Mouse (Mus musculus) liver, adult 2 months (tissue): ENCODE results near the gene Zfp775. TPM values are rescaled to one million over a fixed set of nuclear protein-coding genes. Genes with fewer than 3 reads are reported as not detected.
A peak's percentile ranks its signal among the peaks of the same experiment; 100 is the strongest.

ENCODE experiments used
- DNase-seq: peaks from one replicate; pipeline ENCODE4 v3.0.0-alpha.2; 2011; ENCODE audit warnings: low read depth, low spot score; ENCODE audit errors: extremely low read depth
- H3K27ac ChIP-seq: fragments of 200-500 bp; replicated peaks from 2 replicates; pipeline ENCODE4 v1.5.1; 2012; ENCODE audit warnings: low read depth, mild to moderate bottlenecking, control low read depth, inconsistent platforms, low read length; ENCODE audit not compliant: insufficient read depth
- H3K27me3 ChIP-seq: fragments of 200-500 bp; 2 replicates; pipeline ENCODE4 v1.6.1; 2012; ENCODE audit warnings: mild to moderate bottlenecking, moderate library complexity, low read length, inconsistent platforms; ENCODE audit not compliant: control insufficient read depth, insufficient read depth
- H3K36me3 ChIP-seq: fragments of 200-500 bp; 2 replicates; pipeline ENCODE4 v1.6.1; 2012; ENCODE audit warnings: low read length, inconsistent platforms; ENCODE audit not compliant: control insufficient read depth, insufficient read depth
- H3K4me1 ChIP-seq: fragments of 200-500 bp; 2 replicates; pipeline ENCODE4 v1.6.1; 2011; ENCODE audit warnings: low read length; ENCODE audit not compliant: control insufficient read depth, insufficient read depth
- H3K4me3 ChIP-seq: fragments of 200-500 bp; 2 replicates; pipeline ENCODE4 v1.5.1; 2011; ENCODE audit warnings: low read depth, mild to moderate bottlenecking, control low read depth, low read length, moderate library complexity; ENCODE audit not compliant: insufficient read depth
- H3K79me2 ChIP-seq: fragments of 200-500 bp; 2 replicates; pipeline ENCODE4 v1.6.1; 2012; ENCODE audit warnings: inconsistent platforms, mild to moderate bottlenecking, low read length, moderate library complexity; ENCODE audit not compliant: control insufficient read depth, insufficient read depth
- H3K9ac ChIP-seq: fragments of 200-500 bp; 2 replicates; pipeline ENCODE4 v1.6.1; 2012; ENCODE audit warnings: low read depth, mild to moderate bottlenecking, control low read depth, inconsistent platforms, low read length
- CTCF ChIP-seq: fragments of 200-500 bp; IDR thresholded peaks from 2 replicates; pipeline ENCODE4 v1.5.1; 2011; ENCODE audit warnings: low read depth, low read length, control low read depth
- POLR2A ChIP-seq: fragments of 200-500 bp; IDR thresholded peaks from 2 replicates; pipeline ENCODE4 v1.6.1; 2011; ENCODE audit warnings: low read length, control low read depth; ENCODE audit not compliant: insufficient read depth; ENCODE audit errors: extremely low read depth
- WGBS: fragments of 180-500 bp; shearing (Covaris S2); methylation state at CpG from one replicate; pipeline ENCODE4 v1.1.7; 2018; 5-methylcytosine and 5-hydroxymethylcytosine counted together
- polyA plus RNA-seq: library from polyadenylated mRNA; depleted of rRNA; stranded (reverse); fragments of >200 nt; gene quantifications from 2 replicates; pipeline ENCODE4 v1.2.3, GENCODE M21; 2012
- total RNA-seq: library from RNA; depleted of rRNA; stranded (reverse); fragments of >200 nt; gene quantifications from 2 replicates; pipeline ENCODE4 v1.2.3, GENCODE M21; 2014

Zfp775 gene
- total and polyA plus RNA-seq, 2 experiments = 0.83 to 2.4 TPM

DNA sequence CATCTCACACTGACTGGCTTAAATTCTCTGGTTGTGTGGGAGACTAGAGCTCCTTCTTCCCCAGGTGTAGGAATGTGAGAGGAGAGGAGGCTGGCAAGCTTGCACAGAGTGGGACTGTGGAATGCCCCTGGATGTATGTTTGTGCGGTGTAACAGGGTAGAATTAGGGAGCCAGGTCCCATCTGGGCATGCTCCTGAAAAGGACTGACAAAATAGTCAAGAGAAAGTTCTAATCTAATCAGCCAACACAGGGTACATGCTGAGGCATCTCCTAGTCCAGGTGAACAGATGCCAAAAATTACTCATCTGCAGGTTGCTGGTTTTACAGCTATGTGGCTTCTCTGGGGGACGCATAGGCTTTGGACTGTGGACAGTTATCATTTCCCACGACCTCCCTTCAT, 45.9 kb upstream of the Zfp775 start:
- Histone ChIP-seq H3K36me3 (no peaks in the 10 kb centered on the region), H3K27ac (no peak overlapping the region), H3K79me2 (no peaks in the 10 kb centered on the region), H3K27me3 (no peaks in the 10 kb centered on the region), H3K4me3 (no peak overlapping the region), H3K9ac (no peak overlapping the region), H3K4me1 (peaks cover 12% of the 10 kb centered on the region)
- 94% methylated on average over 3 of the region's 3 CpGs for WGBS
- DNase-seq = no peak
- TF ChIP-seq CTCF (no peak), POLR2A (no peak)

- no peak for DNase-seq
- Histone ChIP-seq H3K79me2 (no peaks in the 10 kb centered on the region), H3K36me3 (0 out of 2 replicates have a peak, but pooled peaks cover 3% of the 10 kb centered on the region), H3K27ac (no peak overlapping the region), H3K4me1 (peaks cover 28% of the 10 kb centered on the region), H3K27me3 (no peaks in the 10 kb centered on the region), H3K4me3 (no peak overlapping the region), H3K9ac (no peak overlapping the region)
- WGBS = 67% methylated on average over 4 of the region's 4 CpGs
- TF ChIP-seq POLR2A (no peak), CTCF (no peak)
These were observed 36.1 kb upstream of the Zfp775 start for GRCm38 (mm10) chr6:48565693-48566310.

GRCm38 (mm10) chr6:48566312-48566711, 35.6 kb upstream of the Zfp775 start:
- no peaks in the 10 kb centered on the region for H3K27me3 ChIP-seq
- no peak overlapping the region for H3K4me3 ChIP-seq
- peaks cover 31% of the 10 kb centered on the region for H3K4me1 ChIP-seq
- H3K27ac ChIP-seq = peak overlapping the region; percentile 64
- DNase-seq = peak; percentile 88
- H3K9ac ChIP-seq = peak overlapping the region; percentile 3; the same call in 1 of the 2 replicates
- no peaks in the 10 kb centered on the region for H3K79me2 ChIP-seq
- TF ChIP-seq CTCF = no peak
- no peak for TF ChIP-seq POLR2A
- WGBS = 10% methylated on average over 5 of the region's 5 CpGs
- 0 out of 2 replicates have a peak, but pooled peaks cover 1% of the 10 kb centered on the region for H3K36me3 ChIP-seq

DNA sequence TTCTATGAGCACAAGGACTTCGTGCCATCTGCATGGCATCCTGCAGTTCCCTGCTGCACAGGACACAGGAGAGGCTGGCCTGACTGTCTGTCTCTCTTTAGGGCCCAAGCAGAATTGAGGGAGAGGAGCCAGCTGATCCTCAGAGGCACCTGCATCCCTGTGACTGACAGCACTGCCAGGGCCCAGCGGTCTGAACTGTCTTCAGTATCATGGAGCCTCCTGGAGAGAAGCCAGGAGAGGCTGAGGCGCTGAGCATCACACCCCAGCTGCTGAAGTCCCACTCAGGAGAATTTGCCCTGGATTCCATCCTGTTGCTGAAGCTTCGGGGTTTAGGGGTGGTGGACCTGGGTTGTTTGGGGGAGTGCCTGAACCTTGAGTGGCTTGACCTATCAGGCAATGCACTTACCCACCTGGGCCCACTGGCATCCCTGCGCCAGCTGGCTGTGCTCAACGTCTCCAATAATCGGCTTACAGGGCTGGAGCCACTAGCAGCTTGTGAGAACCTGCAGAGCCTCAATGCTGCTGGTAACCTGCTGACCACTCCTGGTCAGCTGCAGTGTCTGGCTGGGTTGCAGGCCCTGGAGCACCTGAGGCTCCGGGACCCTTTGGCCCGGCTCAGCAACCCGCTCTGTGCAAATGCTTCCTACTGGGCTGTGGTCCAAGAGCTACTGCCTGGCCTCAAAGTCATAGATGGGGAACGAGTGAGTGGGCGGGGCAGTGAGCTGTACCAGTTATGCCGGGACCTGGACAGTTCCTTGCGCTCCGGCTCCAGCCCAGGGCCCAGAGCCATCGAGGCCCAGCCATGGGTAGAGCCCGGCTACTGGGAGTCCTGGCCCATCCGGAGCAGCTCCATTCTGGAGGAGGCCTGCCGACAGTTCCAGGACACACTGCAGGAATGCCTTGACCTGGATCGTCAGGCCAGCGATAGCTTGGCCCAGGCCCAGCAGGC, 33.6 kb upstream of the Zfp775 start:
- H3K9ac ChIP-seq = peak overlapping the region; percentile 33; the same call in 1 of the 2 replicates
- peaks cover 37% of the 10 kb centered on the region for H3K4me1 ChIP-seq
- H3K79me2 ChIP-seq = peaks cover 3% of the 10 kb centered on the region; the same call in 1 of the 2 replicates
- TF ChIP-seq CTCF = no peak
- TF ChIP-seq POLR2A = 0 out of 2 replicates have a peak, but pooled peaks have one; percentile 37
- H3K36me3 ChIP-seq = no peaks in the 10 kb centered on the region
- H3K4me3 ChIP-seq = no peak overlapping the region
- 18% methylated on average over 21 of the region's 21 CpGs for WGBS
- peak; percentile 78 for DNase-seq
- H3K27me3 ChIP-seq = no peaks in the 10 kb centered on the region
- H3K27ac ChIP-seq = no peak overlapping the region; the same call in 1 of the 2 replicates

DNA sequence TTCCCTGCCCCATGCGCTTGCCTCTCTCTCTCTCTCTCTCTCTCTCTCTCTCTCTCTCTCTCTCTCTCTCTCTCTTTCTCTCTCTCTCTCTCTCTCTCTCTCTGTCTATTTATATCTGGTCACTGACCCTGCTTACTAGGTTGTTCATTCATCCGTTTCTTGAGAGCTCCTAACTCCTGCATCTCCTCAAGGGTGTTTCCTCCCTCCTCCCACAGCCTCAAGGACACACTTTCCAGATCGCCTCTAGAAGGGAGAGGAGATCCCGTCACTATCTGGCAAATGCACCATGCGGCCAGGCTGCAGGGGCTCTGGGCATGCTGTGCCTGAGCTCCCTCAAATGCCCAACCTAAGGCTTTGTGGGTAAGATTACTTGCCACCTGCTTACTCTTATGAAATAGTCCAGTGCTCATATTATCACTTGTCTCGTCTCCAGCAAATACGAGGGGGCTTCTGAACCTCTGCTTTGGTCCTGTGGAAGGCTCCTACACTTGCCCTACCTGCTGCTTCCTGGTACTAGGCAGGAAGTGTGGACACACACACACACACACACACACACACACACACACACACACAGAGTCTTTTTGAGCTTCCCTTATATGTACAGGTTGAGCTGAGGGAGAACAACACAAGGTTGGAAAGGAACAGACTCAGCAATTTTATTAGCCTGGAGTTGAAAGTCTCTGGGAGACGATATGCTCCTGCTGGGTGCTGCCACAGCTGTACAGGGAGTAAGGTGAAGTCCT, 32.6 kb upstream of the Zfp775 start:
- H3K9ac ChIP-seq = no peak overlapping the region

More for the DNA sequence above, 32.6 kb upstream of the Zfp775 start:
- H3K4me3 ChIP-seq = no peak overlapping the region
- WGBS = 31% methylated on average over 7 of the region's 8 CpGs
- no peak overlapping the region for H3K27ac ChIP-seq
- H3K4me1 ChIP-seq = peaks cover 39% of the 10 kb centered on the region
- H3K27me3 ChIP-seq = no peaks in the 10 kb centered on the region
- TF ChIP-seq CTCF (no peak), POLR2A (no peak)
- no peaks in the 10 kb centered on the region for H3K36me3 ChIP-seq
- no peak for DNase-seq
- peaks cover 3% of the 10 kb centered on the region; the same call in 1 of the 2 replicates for H3K79me2 ChIP-seq
